Mouse (Mus musculus) thymus, postnatal 10 days (tissue): ENCODE results near the gene Arhgef39.
"Not testable (repeated sequence)": the region's sequence is repeated elsewhere in the genome, so short reads cannot be mapped to it uniquely, and the experiment has no call there.

Experiments
- DNase-seq, 2 experiments: peaks; one replicate each; pipeline ENCODE4 v3.0.0; 2021; ENCODE audit warnings: low spot score in 2 of 2

Arhgef39 gene

DNA sequence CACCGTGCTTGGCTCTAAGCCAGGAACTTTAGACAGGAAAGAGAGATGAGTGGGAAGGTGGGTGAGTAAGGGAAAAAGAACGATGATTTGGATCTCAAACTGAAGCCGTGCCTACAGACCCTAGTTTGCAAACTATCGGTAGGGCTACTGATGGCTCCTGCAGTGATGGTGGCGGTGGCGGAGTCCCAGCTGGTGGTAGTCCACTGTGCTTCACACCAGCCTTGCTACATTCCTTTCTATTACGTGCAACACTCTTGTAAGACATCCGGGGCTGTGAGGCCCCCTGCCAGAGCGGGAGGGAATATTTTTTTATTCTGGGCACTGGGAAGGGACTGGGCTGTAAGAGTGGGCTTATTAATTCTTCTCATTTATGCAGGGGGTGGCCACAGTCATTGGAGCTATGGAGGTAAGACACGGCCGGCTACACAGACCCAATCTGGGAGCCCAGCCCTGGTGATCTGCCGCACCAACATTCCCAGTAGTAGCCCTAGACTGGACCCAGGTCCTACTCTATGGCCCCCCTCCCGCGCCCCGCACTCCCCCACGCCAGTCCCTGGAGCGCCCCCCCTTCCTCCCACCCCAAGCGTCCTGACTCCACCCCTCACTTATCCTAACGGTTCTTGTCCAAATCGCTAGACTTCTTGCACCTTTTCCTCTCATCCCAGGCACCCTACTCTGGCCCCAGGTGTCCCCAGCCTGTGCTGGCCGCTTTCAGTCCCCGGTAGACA, 8.6 kb upstream of the Arhgef39 start:
- no peak for DNase-seq

GRCm38 (mm10) chr4:43506536-43507185, 7.2 kb upstream of the Arhgef39 start, which contains the start of gene Car9:
Gene Car9 (plus strand): TSS chr4:43506966.
- DNase-seq = no peak

- no peak for DNase-seq
These were observed 6.6 kb upstream of the Arhgef39 start for GRCm38 (mm10) chr4:43506074-43506473.

GRCm38 (mm10) chr4:43504269-43504668, 4.8 kb upstream of the Arhgef39 start:
- no peak for DNase-seq

DNA sequence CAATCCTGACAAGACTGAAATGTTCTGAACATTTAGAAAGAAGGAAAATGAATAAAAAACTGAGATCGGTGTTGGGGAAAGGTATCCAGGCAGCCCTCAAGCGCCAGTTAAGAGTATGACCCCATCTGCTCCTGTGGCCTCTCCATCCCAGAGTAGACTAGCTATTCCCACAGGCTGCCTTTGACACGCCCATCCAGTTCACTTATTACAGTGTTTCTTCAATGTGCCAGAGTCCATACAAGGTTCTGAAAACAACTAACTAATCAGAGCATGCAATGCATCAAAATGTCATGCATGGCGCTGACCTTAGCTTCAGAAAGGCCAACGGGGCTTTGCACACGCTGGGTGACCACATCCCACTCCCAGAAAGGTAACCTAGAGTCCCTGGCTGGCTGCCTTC, 4.0 kb upstream of the Arhgef39 start:
- DNase-seq = no peak

- DNase-seq = no peak
These were observed 3.5 kb upstream of the Arhgef39 start for GRCm38 (mm10) chr4:43503041-43503440.

- peak in 1 of 2 experiments; percentile 49 for DNase-seq
These were observed 512 bp downstream of the Arhgef39 start for GRCm38 (mm10) chr4:43498983-43499382.

DNA sequence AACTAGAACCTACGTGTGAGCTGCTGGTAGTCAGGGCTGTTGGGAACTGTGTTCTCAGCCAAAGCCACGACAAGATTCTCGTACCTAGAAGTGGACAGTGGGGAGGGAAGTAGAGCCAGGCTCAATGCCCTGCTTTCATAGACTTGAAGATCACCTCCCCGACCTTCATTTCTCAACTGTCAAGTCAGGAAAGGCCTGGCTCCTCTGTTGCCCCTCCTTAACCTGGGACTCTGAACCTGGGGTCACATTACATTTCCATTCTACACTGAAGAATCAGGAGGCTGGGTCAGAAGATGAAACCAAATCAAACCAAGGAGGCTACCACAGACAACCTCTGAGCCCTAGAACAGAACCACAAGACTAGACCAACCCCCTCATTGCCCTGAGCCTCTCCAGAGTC, 1.5 kb downstream of the Arhgef39 start:
- no peak for DNase-seq

GRCm38 (mm10) chr4:43497405-43497804, 2.1 kb downstream of the Arhgef39 start:
- no peak for DNase-seq

DNA sequence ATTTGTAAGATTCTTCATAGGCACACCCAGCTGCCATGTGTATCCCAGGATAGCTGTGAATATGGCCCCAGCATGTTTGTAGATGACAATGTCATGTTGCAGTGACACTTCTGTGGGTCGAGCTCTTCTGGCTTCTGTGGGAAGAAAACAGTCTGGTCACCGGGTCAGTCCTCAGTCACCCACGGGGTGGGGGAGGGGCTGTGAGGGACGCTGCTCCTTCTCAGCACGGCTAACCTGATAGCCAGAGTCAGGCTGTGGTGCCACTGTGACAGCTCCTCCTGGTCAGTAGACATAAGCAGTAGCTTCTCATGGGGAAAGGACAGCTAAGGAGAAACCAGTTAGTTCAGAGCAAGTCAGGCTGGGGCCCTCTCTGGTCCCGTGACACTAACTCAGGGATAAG, 2.9 kb downstream of the Arhgef39 start:
- DNase-seq = no peak

GRCm38 (mm10) chr4:43493846-43494240, 5.7 kb downstream of the Arhgef39 start:
- no peak for DNase-seq

DNA sequence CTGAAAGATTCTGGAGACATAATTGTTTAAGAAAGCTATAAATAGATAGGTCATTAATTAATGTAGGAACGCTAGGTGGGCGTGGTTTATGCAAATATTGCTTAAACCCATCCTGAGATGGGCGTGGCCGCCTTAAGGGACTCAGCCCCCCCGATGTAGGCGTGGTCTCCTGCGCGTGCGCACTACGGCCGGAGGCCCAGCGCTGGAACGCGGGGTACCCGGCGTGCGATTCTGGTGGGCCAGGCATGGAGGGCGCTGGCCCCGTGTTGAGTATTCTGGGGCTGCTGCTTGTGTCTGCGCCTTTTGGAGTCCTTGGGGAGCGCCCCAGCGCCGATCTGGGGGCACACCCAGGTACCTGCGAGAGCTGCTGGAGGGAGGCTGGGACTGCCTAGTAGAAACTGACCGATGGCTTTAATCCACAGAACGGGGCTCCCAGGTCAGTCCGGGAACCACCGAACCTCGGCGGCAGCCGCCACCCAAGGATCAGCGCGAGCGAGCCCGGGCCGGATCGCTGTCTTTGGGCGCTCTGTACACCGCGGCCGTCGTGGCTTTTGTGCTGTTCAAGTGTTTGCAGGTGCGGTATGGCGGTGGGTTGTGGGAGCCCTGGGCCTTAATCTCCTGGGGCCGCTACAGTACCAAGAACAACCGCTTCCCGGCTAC, 6.2 kb downstream of the Arhgef39 start:
- DNase-seq = peak; percentile 98 to 99

DNA sequence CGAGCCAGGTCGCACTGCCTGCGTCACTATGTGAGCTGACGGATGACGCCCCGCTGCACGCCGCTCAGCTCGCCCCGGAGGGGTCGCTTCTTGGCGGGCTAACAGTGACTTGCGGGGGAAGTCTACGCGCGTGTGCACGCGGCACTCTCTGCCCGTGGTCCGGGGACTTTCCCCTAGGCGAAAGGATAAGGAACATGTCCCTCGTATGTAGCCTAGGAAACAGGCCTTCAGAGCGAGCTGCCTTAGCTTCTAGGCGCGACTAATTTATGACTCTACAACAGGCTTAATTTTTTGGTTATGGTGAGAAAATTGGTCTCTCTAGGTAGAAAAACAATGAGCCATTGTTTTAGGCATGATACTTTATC, 6.7 kb downstream of the Arhgef39 start, which contains the start of gene Ccdc107:
Gene Ccdc107, plus strand, starts transcription at position 80 of the 365 bp plus-strand sequence.
- DNase-seq = peak; percentile 89 to 95

- DNase-seq = no peak
These were observed 7.2 kb downstream of the Arhgef39 start for GRCm38 (mm10) chr4:43492101-43492820.

DNA sequence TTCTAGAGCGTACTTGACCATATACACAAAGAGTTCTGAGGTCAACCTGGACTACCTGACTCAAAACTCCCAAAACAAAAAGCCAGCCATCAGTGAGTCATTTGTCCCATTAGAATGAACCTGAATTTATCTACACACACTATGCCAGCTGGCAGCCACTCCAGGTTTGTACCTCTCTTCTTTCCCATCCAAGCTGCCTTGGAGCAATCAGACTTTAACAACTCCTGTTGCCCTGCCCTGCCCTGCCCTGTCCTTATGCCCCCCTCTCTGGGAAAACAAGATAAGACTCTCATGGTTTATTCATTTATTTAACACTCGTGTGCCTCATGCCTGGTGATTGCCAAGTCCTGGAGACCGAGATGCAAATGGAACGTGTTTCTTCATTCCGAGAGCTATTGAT, 8.7 kb downstream of the Arhgef39 start:
- DNase-seq = no peak

- DNase-seq = no peak
These were observed 9.9 kb downstream of the Arhgef39 start for GRCm38 (mm10) chr4:43489611-43490010.

- not testable (repeated sequence) for DNase-seq
These were observed 13.8 kb downstream of the Arhgef39 start for GRCm38 (mm10) chr4:43485666-43486065.

- DNase-seq = peak; percentile 83 to 85
These were observed 15.9 kb downstream of the Arhgef39 start, which contains the start of gene Sit1 for GRCm38 (mm10) chr4:43483535-43484091. Gene Sit1 (minus strand): TSS chr4:43483734.

GRCm38 (mm10) chr4:43482591-43482990, 16.9 kb downstream of the Arhgef39 start:
- peak; percentile 32 to 48 for DNase-seq

- peak; percentile 66 to 72 for DNase-seq
These were observed 17.5 kb downstream of the Arhgef39 start for GRCm38 (mm10) chr4:43481894-43482456.

GRCm38 (mm10) chr4:43480985-43481384, 18.5 kb downstream of the Arhgef39 start:
- DNase-seq = no peak
